Mouse (Mus musculus): ENCODE measurements around the gene Fank1. TPM values are rescaled to one million over a fixed set of nuclear protein-coding genes. Genes with fewer than 3 reads are reported as not detected.

Fank1 gene
- polyA plus RNA-seq, 1 experiment from 2014 or later = 0.25 TPM

DNA sequence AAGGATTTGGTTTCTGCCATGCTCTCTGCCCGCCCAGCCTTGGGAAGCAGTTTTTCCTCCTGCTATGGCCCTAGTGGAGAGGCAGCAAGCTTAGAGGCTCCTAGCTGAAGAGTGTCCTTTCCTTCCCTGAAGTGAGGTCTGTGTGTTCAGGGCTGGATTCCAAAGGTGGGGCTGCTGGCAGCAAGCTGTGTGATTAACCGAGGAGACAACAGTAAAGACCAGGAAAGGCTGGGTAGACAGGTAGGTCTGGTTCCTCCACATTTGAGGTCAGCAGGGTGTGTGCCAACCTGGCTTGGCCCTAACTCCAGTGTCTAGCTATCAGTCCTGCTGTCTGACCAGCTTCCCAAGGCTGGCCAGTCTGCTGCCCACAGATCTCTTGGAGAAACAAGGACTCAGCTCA lies 18.1 kb downstream of the Fank1 start:
- Histone ChIP-seq H3K4me2 (ENCODE audit: low read depth, low read length) (no peak overlapping the region), H3K27ac (ENCODE audit: low read length) (no peak overlapping the region), H3K36me3 (ENCODE audit: control insufficient read depth, insufficient read depth) (no peaks in the 10 kb centered on the region), H3K9me3 (replicated peaks; ENCODE audit: control insufficient read depth, low read length) (no peaks in the 10 kb centered on the region), H3K4me3 (ENCODE audit: low read length) (no peak overlapping the region), H3K27me3 (ENCODE audit: control insufficient read depth, insufficient read depth, low read length) (no peaks in the 10 kb centered on the region), H3K4me1 (ENCODE audit: control insufficient read depth, insufficient read depth, low read length) (0 out of 2 replicates have a peak, but pooled peaks cover 2% of the 10 kb centered on the region), H3K9ac (ENCODE audit: low read length) (no peak overlapping the region)
- no peak for ATAC-seq (replicated peaks; ENCODE audit: extremely low read depth, insufficient read depth, low FRiP score)
- WGBS = 65% methylated on average over 2 of the region's 2 CpGs

DNA sequence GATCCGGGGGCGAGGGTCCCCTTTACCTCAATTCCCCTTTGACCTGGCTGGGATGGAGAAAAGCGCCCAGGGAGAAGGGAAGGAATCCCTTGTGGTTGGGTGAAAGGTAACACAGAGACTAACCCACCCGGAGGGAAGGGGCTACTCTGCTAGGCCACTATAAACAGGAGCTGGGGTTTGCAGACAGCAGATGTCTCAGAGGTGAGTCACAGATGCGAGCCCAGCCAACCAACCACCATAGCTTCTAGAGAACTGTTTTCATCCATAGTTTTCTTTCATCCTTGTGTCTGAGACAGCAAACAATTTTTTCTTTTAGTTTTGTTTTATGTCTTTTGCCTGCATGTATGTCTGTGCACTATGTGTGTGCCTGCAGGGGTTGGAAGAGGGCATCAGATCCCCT lies 23.3 kb downstream of the Fank1 start:
- H3K9ac ChIP-seq (ENCODE audit: low read length) = no peak overlapping the region
- 67% methylated on average over 5 of the region's 5 CpGs for WGBS
- ATAC-seq (replicated peaks; ENCODE audit: extremely low read depth, insufficient read depth, low FRiP score) = no peak
- no peak overlapping the region for H3K27ac ChIP-seq (ENCODE audit: low read length)
- no peak overlapping the region for H3K4me3 ChIP-seq (ENCODE audit: low read length)
- no peak overlapping the region for H3K4me2 ChIP-seq (ENCODE audit: low read depth, low read length)
- H3K27me3 ChIP-seq (ENCODE audit: control insufficient read depth, insufficient read depth, low read length) = no peaks in the 10 kb centered on the region
- no peaks in the 10 kb centered on the region for H3K36me3 ChIP-seq (ENCODE audit: control insufficient read depth, insufficient read depth)
- H3K4me1 ChIP-seq (ENCODE audit: control insufficient read depth, insufficient read depth, low read length) = no peaks in the 10 kb centered on the region
- H3K9me3 ChIP-seq (replicated peaks; ENCODE audit: control insufficient read depth, low read length) = no peaks in the 10 kb centered on the region

DNA sequence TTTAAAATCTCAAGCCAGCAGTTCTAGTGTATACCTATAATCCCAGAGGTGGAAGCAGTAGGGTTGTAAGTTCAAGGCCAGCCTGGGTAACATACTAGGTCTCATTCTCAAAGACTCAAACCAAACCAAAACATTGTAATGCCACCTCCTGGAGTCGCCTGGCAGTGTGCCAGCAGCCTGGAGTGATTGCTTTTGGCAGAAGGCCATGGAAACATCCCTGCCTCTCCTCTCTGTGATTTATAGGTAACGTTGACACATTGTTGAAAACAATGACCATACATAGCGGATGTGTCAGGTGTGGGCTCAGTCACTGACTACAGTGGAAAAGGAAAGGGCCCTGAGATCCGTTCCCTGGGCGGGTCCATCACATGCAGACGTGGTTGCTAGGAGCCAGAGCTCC lies 25.2 kb downstream of the Fank1 start:
- no peak overlapping the region for H3K27ac ChIP-seq (ENCODE audit: low read length)
- no peaks in the 10 kb centered on the region for H3K9me3 ChIP-seq (replicated peaks; ENCODE audit: control insufficient read depth, low read length)
- H3K4me1 ChIP-seq (ENCODE audit: control insufficient read depth, insufficient read depth, low read length) = no peaks in the 10 kb centered on the region
- H3K36me3 ChIP-seq (ENCODE audit: control insufficient read depth, insufficient read depth) = no peaks in the 10 kb centered on the region
- no peak overlapping the region for H3K4me2 ChIP-seq (ENCODE audit: low read depth, low read length)
- H3K9ac ChIP-seq (ENCODE audit: low read length) = no peak overlapping the region
- 30% methylated on average over 6 of the region's 6 CpGs for WGBS
- no peaks in the 10 kb centered on the region for H3K27me3 ChIP-seq (ENCODE audit: control insufficient read depth, insufficient read depth, low read length)
- H3K4me3 ChIP-seq (ENCODE audit: low read length) = no peak overlapping the region
- ATAC-seq (replicated peaks; ENCODE audit: extremely low read depth, insufficient read depth, low FRiP score) = no peak

DNA sequence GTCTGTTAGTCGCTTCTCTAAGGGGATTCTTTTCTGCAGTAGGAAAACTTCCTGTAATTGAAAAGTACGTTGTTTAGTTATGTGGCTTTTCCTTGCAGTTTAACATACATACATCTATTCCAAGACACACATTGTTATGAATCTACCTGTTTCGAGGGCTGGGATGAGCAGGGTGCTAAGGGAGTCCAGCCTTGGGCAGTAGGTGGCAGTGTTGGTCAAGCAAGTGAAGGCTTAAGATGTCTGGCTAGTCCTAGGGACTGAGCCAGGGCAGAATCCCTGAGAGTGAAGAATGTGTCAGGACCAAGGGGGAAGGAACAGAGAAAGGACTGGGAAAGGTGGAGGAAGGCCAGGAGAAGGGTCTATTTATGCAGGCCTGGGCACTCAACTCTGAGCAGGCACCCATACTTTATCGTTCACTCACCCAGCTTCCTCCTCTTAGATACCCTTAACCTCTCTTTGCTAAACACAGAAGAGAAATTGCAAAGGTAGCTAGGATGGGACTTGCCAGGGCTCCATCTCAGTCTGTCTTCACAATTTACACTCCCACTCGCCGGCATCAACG lies 29.0 kb downstream of the Fank1 start:
- no peaks in the 10 kb centered on the region for H3K9me3 ChIP-seq (replicated peaks; ENCODE audit: control insufficient read depth, low read length)
- H3K9ac ChIP-seq (ENCODE audit: low read length) = no peak overlapping the region
- 49% methylated on average over 7 of the region's 7 CpGs for WGBS
- no peaks in the 10 kb centered on the region for H3K36me3 ChIP-seq (ENCODE audit: control insufficient read depth, insufficient read depth)
- H3K4me2 ChIP-seq (ENCODE audit: low read depth, low read length) = no peak overlapping the region
- no peaks in the 10 kb centered on the region for H3K4me1 ChIP-seq (ENCODE audit: control insufficient read depth, insufficient read depth, low read length)
- no peak overlapping the region for H3K27ac ChIP-seq (ENCODE audit: low read length)
- H3K27me3 ChIP-seq (ENCODE audit: control insufficient read depth, insufficient read depth, low read length) = no peaks in the 10 kb centered on the region
- ATAC-seq (replicated peaks; ENCODE audit: extremely low read depth, insufficient read depth, low FRiP score) = no peak
- H3K4me3 ChIP-seq (ENCODE audit: low read length) = no peak overlapping the region

DNA sequence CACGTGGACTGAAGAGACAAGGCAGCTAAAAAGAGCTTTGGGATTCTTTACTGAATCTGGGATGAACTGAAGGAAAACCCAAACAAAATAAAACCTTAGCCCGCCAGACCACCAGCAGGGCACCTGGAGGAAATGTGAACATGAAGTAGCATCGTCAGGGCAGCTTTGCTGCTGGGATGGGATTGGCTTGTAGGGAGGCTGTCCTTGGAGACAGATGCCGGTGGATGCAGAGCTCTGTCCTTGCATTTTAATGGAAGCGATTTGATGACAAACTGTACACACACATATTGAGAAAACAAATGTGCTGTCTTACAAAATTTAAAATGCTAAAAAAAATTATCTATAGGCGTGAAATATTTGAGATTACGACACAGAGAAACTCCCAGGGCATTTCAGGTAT lies 36.3 kb downstream of the Fank1 start:
- Histone ChIP-seq H3K36me3 (ENCODE audit: control insufficient read depth, insufficient read depth) (no peaks in the 10 kb centered on the region), H3K4me2 (ENCODE audit: low read depth, low read length) (no peak overlapping the region), H3K9ac (ENCODE audit: low read length) (no peak overlapping the region), H3K27me3 (ENCODE audit: control insufficient read depth, insufficient read depth, low read length) (no peaks in the 10 kb centered on the region), H3K27ac (ENCODE audit: low read length) (no peak overlapping the region), H3K4me3 (ENCODE audit: low read length) (no peak overlapping the region), H3K4me1 (ENCODE audit: control insufficient read depth, insufficient read depth, low read length) (no peaks in the 10 kb centered on the region), H3K9me3 (replicated peaks; ENCODE audit: control insufficient read depth, low read length) (no peaks in the 10 kb centered on the region)
- ATAC-seq (replicated peaks; ENCODE audit: extremely low read depth, insufficient read depth, low FRiP score) = no peak
- WGBS = 64% methylated on average over 7 of the region's 7 CpGs

DNA sequence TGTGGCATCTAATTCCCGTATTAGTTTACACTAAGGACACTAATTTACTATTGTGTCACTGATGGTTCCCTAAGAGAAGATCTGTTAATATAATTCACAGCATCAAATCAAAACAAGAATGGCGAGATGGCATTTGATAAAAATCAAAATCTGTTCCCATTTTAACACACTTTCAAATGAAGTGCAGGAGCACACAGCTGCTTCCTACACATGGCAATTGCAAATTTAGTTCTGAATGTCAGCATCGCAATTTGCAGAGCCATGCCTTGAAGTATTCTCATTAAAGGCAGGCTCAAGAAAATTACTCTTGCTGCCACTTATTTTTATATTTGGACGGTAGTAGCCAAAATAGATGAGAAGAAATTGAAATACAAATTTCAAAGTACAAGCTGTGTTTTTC lies 36.7 kb downstream of the Fank1 start:
- Histone ChIP-seq H3K27ac (ENCODE audit: low read length) (no peak overlapping the region), H3K27me3 (ENCODE audit: control insufficient read depth, insufficient read depth, low read length) (no peaks in the 10 kb centered on the region), H3K9me3 (replicated peaks; ENCODE audit: control insufficient read depth, low read length) (no peaks in the 10 kb centered on the region), H3K36me3 (ENCODE audit: control insufficient read depth, insufficient read depth) (no peaks in the 10 kb centered on the region), H3K9ac (ENCODE audit: low read length) (no peak overlapping the region), H3K4me2 (ENCODE audit: low read depth, low read length) (no peak overlapping the region), H3K4me1 (ENCODE audit: control insufficient read depth, insufficient read depth, low read length) (no peaks in the 10 kb centered on the region), H3K4me3 (ENCODE audit: low read length) (no peak overlapping the region)
- 77% methylated on average over 4 of the region's 4 CpGs for WGBS
- no peak for ATAC-seq (replicated peaks; ENCODE audit: extremely low read depth, insufficient read depth, low FRiP score)

DNA sequence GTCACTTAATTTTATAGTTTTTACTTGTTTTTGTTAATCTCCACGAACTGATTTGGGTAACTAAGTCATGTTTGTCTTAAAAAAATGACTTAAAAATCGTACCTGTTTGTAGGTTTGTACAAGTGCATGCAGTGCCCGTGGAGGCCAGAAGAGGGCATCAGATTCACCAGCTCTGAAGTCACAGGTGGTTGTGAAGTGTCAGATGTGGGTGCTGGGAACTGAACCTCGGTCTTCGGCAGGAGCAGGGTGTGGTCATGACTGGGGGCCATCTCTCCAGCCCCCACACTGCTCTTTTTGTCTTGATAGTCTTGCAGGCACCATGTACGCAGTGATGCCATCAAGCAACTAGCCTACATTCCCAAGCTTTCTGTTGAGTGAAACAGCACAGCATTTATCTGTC lies 47.1 kb downstream of the Fank1 start:
- Histone ChIP-seq H3K27ac (ENCODE audit: low read length) (no peak overlapping the region), H3K4me2 (ENCODE audit: low read depth, low read length) (no peak overlapping the region), H3K4me3 (ENCODE audit: low read length) (no peak overlapping the region), H3K36me3 (ENCODE audit: control insufficient read depth, insufficient read depth) (no peaks in the 10 kb centered on the region), H3K4me1 (ENCODE audit: control insufficient read depth, insufficient read depth, low read length) (peaks cover 3% of the 10 kb centered on the region; the same call in 1 of the 2 replicates), H3K9ac (ENCODE audit: low read length) (no peak overlapping the region), H3K9me3 (replicated peaks; ENCODE audit: control insufficient read depth, low read length) (peaks cover 6% of the 10 kb centered on the region; the same call in 1 of the 2 replicates), H3K27me3 (ENCODE audit: control insufficient read depth, insufficient read depth, low read length) (no peaks in the 10 kb centered on the region)
- WGBS = 86% methylated on average over 6 of the region's 6 CpGs
- ATAC-seq (replicated peaks; ENCODE audit: extremely low read depth, insufficient read depth, low FRiP score) = no peak

DNA sequence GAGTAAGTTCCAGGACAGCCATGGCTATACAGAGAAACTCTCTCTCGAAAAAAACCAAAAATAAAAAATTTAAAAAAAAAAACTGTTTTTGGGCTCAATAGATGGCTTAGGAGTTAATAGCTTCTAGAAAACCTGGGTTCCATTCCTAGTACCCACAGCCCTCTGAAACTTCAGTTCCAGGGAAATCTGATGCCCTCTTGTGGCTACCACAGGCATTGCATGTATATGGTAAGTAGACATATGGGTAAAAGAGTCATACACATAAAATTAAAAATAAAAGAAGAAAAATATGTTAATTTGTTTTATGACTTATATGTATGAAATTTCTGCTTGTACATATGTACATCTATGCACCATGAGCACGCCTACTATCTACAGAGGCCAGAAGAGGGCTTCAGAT lies 47.9 kb downstream of the Fank1 start:
- Histone ChIP-seq H3K4me3 (ENCODE audit: low read length) (no peak overlapping the region), H3K9me3 (replicated peaks; ENCODE audit: control insufficient read depth, low read length) (peaks cover 6% of the 10 kb centered on the region; the same call in 1 of the 2 replicates), H3K27ac (ENCODE audit: low read length) (no peak overlapping the region), H3K4me2 (ENCODE audit: low read depth, low read length) (no peak overlapping the region), H3K36me3 (ENCODE audit: control insufficient read depth, insufficient read depth) (no peaks in the 10 kb centered on the region), H3K27me3 (ENCODE audit: control insufficient read depth, insufficient read depth, low read length) (no peaks in the 10 kb centered on the region), H3K9ac (ENCODE audit: low read length) (no peak overlapping the region), H3K4me1 (ENCODE audit: control insufficient read depth, insufficient read depth, low read length) (peaks cover 3% of the 10 kb centered on the region; the same call in 1 of the 2 replicates)
- WGBS = 94% methylated on average over 2 of the region's 2 CpGs
- no peak for ATAC-seq (replicated peaks; ENCODE audit: extremely low read depth, insufficient read depth, low FRiP score)

DNA sequence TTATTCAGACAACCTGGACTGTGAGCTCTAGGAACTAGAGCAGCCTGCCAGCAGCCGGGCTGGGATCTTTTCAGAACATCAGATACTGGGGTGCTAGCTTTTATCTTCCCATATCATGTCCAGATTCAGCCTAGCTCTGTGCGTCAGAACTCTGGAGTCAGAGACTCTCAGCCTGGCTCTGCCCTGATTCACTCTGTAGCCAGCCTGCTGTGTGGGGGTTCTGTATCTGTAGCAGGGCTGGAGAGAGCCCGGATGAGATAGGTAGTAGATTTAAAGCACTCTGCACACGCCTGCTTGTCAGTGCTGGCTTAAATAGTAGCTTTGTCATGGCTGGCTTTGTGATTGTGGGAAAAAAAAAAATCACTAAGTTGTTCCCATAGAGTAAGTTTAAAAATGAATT lies 51.9 kb downstream of the Fank1 start:
- H3K4me2 ChIP-seq (ENCODE audit: low read depth, low read length) = no peak overlapping the region
- 18% methylated on average over 4 of the region's 4 CpGs for WGBS
- no peak overlapping the region for H3K4me3 ChIP-seq (ENCODE audit: low read length)
- no peak overlapping the region for H3K27ac ChIP-seq (ENCODE audit: low read length)
- H3K27me3 ChIP-seq (ENCODE audit: control insufficient read depth, insufficient read depth, low read length) = no peaks in the 10 kb centered on the region
- no peak overlapping the region for H3K9ac ChIP-seq (ENCODE audit: low read length)
- ATAC-seq (replicated peaks; ENCODE audit: extremely low read depth, insufficient read depth, low FRiP score) = no peak
- H3K9me3 ChIP-seq (replicated peaks; ENCODE audit: control insufficient read depth, low read length) = peaks cover 3% of the 10 kb centered on the region; the same call in 1 of the 2 replicates
- H3K36me3 ChIP-seq (ENCODE audit: control insufficient read depth, insufficient read depth) = no peaks in the 10 kb centered on the region
- peaks cover 3% of the 10 kb centered on the region; the same call in 1 of the 2 replicates for H3K4me1 ChIP-seq (ENCODE audit: control insufficient read depth, insufficient read depth, low read length)

Measured in heart, embryonic 16.5 days (tissue).